Mouse (Mus musculus) bone marrow macrophage, adult 2 months (primary cell): ENCODE results near the gene Gzma. TPM values are rescaled to one million over a fixed set of nuclear protein-coding genes. Genes with fewer than 3 reads are reported as not detected.

Experiments used
- H3K27ac ChIP-seq: 2 replicates; pipeline ENCODE4 v1.5.1; 2012; ENCODE audit warnings: low read depth, low read length; ENCODE audit not compliant: insufficient read depth
- H3K4me1 ChIP-seq: 2 replicates; pipeline ENCODE4 v1.6.1; 2012; ENCODE audit warnings: low read length; ENCODE audit not compliant: control insufficient read depth, insufficient read depth
- H3K4me3 ChIP-seq: 2 replicates; pipeline ENCODE4 v1.5.1; 2012; ENCODE audit warnings: mild to moderate bottlenecking, low read length, moderate library complexity; ENCODE audit not compliant: insufficient read depth
- CTCF ChIP-seq: IDR thresholded peaks from 2 replicates; pipeline ENCODE4 v1.5.1; 2012; ENCODE audit warnings: low read depth, mild to moderate bottlenecking, low read length, moderate library complexity
- POLR2A ChIP-seq: IDR thresholded peaks from 2 replicates; pipeline ENCODE4 v1.6.1; 2012; ENCODE audit warnings: mild to moderate bottlenecking, low read depth, low read length, borderline replicate concordance
- polyA plus RNA-seq: library from polyadenylated mRNA; stranded (reverse); fragments of >200 nt; gene quantifications from 2 replicates; pipeline ENCODE4 v1.2.4, GENCODE M21; 2012; ENCODE audit not compliant: missing spikeins, insufficient read depth, insufficient read length

The Gzma gene
- polyA plus RNA-seq, 1 experiment = not detected

GRCm38 (mm10) chr13:113047018-113047417 lies 53.8 kb downstream of the Gzma start:
- H3K4me1 ChIP-seq = 0 out of 2 replicates have a peak, but pooled peaks cover 3% of the 10 kb centered on the region
- H3K27ac ChIP-seq = no peak overlapping the region
- TF ChIP-seq CTCF = no peak
- no peak for TF ChIP-seq POLR2A
- H3K4me3 ChIP-seq = no peak overlapping the region

GRCm38 (mm10) chr13:113046211-113046883 lies 54.4 kb downstream of the Gzma start, which contains the start of gene Gpx8:
TSS of gene Gpx8 (minus strand) at chr13:113046410.
- H3K4me1 ChIP-seq = no peaks in the 10 kb centered on the region
- no peak within 1 kb of the TSS; the same call in 1 of the 2 replicates for H3K4me3 ChIP-seq
- H3K27ac ChIP-seq = no peak within 1 kb of the TSS
- TF ChIP-seq CTCF = no peak
- TF ChIP-seq POLR2A = no peak

DNA sequence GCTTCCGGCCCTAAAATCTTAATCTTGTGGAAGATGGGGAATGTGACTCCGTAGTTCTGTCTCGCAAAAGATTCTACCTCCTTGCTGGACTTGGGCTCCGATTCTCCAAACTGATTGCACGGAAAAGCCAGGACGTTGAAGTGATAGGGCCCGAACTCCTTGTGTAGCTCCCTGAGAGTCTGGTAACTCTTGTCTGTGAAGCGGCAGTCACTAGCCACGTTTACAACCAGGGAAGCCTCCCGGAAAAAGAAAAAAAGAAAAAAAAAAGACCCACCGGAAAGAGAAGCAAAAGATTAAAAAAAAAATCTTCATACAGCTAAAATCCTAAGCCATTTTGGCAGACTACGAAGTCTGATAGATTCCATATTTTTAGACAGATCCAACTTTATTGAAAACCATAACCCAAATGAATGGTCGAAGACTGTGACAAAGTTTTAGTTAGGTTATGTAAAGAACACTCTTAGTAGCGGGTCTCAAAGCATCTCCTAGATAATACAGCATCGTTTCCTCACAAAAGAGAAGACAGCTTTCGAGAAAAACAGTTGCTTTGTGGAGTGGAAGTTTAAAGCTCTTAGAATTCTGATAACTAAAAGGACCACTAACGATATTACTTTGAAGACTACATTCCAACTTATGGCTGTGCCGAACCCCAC lies 55.2 kb downstream of the Gzma start:
- TF ChIP-seq POLR2A = no peak
- no peak for TF ChIP-seq CTCF
- Histone ChIP-seq H3K4me3 (no peak overlapping the region), H3K4me1 (no peaks in the 10 kb centered on the region), H3K27ac (no peak overlapping the region)

DNA sequence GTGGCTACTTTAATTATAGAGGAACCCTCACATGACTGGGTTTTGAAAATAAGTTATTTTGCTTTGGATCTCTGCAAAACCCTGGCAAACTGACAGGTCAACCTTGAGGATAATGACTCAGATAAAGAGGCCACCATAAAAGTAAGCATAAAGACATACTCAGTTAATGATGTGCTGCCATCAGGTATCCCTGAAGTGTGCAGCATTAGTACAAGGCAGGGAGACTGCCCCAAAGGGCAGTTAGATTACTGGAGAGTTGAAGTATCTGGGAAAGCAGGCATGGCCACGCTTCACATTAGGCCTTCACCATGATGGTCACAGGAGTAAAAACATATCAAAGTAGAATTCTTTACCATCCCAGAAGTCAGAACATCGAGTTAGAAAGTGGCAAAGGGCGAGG lies 55.9 kb downstream of the Gzma start:
- TF ChIP-seq POLR2A = no peak
- TF ChIP-seq CTCF = no peak
- Histone ChIP-seq H3K27ac (no peak overlapping the region), H3K4me1 (no peaks in the 10 kb centered on the region), H3K4me3 (no peak overlapping the region)

Other genes starting within 250 kb of the Gzma start
- 31.7 and 42.0 TPM in 2 replicates for gene Mtrex, start 173.6 kb downstream of the Gzma start, polyA plus RNA-seq
- gene Dhx29, start 173.5 kb downstream of the Gzma start, polyA plus RNA-seq = 6.8 and 7.1 TPM in 2 replicates
- gene Ccno, start 113.2 kb downstream of the Gzma start, polyA plus RNA-seq = not detected in 2 replicates
- not detected in 2 replicates for gene Mcidas, start 107.1 kb downstream of the Gzma start, polyA plus RNA-seq
- gene Cdc20b, start 65.9 kb downstream of the Gzma start, polyA plus RNA-seq = not detected in 2 replicates
- 1.1 TPM in 1 of 2 replicates, not detected in the other for gene Gpx8, start 54.6 kb downstream of the Gzma start, polyA plus RNA-seq
- gene Esm1, start 108.7 kb upstream of the Gzma start, polyA plus RNA-seq = not detected in 2 replicates
- not detected in 2 replicates for gene Gzmk, start 124.9 kb upstream of the Gzma start, polyA plus RNA-seq
- gene BC067074, start 192.2 kb upstream of the Gzma start, polyA plus RNA-seq = not detected in 2 replicates